Comparison of ENCODE assay signal across 29 mouse cellular contexts in genomic region chr2:71083454-71084193, GRCm38 (mm10). TPM values are rescaled to one million over a fixed set of nuclear protein-coding genes. Genes with fewer than 3 reads are reported as not detected.
DNase-seq lines count a peak whose midpoint lies in the region; ATAC-seq and TF ChIP-seq lines count a peak whose summit lies in the region.
"Had no signal": no experiment of that assay in that cellular context is flagged by ENCODE, and none has a peak within 500 bp of the region (broad histone marks: within the 10 kb centered on the region; RNA-seq: fewer than 3 reads in every experiment).

No protein-coding gene starts in this region.

- H3K9ac ChIP-seq in liver, adult 2 months (ENCODE audit: low read depth, low read length) = no peak overlapping the region
- H3K9ac ChIP-seq in liver, embryonic 11.5 days (ENCODE audit: low read depth, low read length) = no peak overlapping the region
- no peak overlapping the region for H3K9ac ChIP-seq in liver, embryonic 16.5 days (ENCODE audit: low read depth, low read length)
- no peak overlapping the region for H3K9ac ChIP-seq in stomach, postnatal 0 days (ENCODE audit: low read length)
- no peak overlapping the region for H3K9ac ChIP-seq in forebrain, embryonic 16.5 days (replicated peaks; ENCODE audit: low read depth, low read length)
- H3K9ac ChIP-seq: embryonic facial prominence, embryonic 15.5 days; forebrain, embryonic 12.5 days; heart, embryonic 15.5 days; hindbrain, embryonic 12.5 days; kidney, embryonic 15.5 days; limb, embryonic 15.5 days; midbrain, embryonic 12.5 days; neural tube, embryonic 13.5 days had no signal

- peaks cover 6% of the 10 kb centered on the region; the same call in 1 of the 2 replicates for H3K4me1 ChIP-seq in liver, adult 2 months (ENCODE audit: control insufficient read depth, insufficient read depth, low read length)
- no peaks in the 10 kb centered on the region for H3K4me1 ChIP-seq in liver, embryonic 11.5 days (replicated peaks; ENCODE audit: control insufficient read depth, insufficient read depth, low read length)
- no peaks in the 10 kb centered on the region for H3K4me1 ChIP-seq in liver, embryonic 16.5 days (ENCODE audit: control insufficient read depth, low read depth, low read length)
- no peaks in the 10 kb centered on the region for H3K4me1 ChIP-seq in stomach, postnatal 0 days (replicated peaks; ENCODE audit: control insufficient read depth, insufficient read depth)
- no peaks in the 10 kb centered on the region for H3K4me1 ChIP-seq in forebrain, embryonic 16.5 days (replicated peaks; ENCODE audit: control insufficient read depth, insufficient read depth, low read length)
- H3K4me1 ChIP-seq: embryonic facial prominence, embryonic 15.5 days; forebrain, embryonic 12.5 days; heart, embryonic 10.5 days; heart, embryonic 15.5 days; hindbrain, embryonic 12.5 days; kidney, embryonic 15.5 days; limb, embryonic 10.5 days; limb, embryonic 15.5 days; midbrain, embryonic 12.5 days; neural tube, embryonic 13.5 days had no signal

- TF ChIP-seq EP300 in stomach, postnatal 0 days (optimal IDR thresholded peaks at IDR 0.05) = no peak

- DNase-seq in liver, adult 2 months (ENCODE audit: extremely low read depth, low read depth, low spot score) = peak; percentile 91
- DNase-seq in liver (no peak), MN1 (ENCODE audit: low spot score) (no peak)
- DNase-seq in liver, embryonic 11.5 days (ENCODE audit: low spot score) = no peak
- DNase-seq in stomach, postnatal 0 days (ENCODE audit: low spot score) = peak; percentile 45
- no peak for DNase-seq in heart, postnatal 4 days
- DNase-seq: adrenal gland, postnatal 25 days; cerebellum, adult 11-12 months; cerebellum, postnatal 14 days; gastrocnemius, postnatal 10 days; kidney, adult 18-20 months; kidney, postnatal 25 days; layer of hippocampus, postnatal 36 days; lung, postnatal 36 days; right cerebral cortex, postnatal 14 days had no signal

- 0 out of 2 replicates have a peak, but pooled peaks have one; percentile 51 for ATAC-seq in liver, embryonic 11.5 days (replicated peaks; ENCODE audit: low FRiP score)
- peak; percentile 95 for ATAC-seq in liver, embryonic 16.5 days (ENCODE audit: low read depth)
- ATAC-seq in stomach, postnatal 0 days (ENCODE audit: low FRiP score, low TSS enrichment) = peak; percentile 99
- ATAC-seq in forebrain, embryonic 16.5 days = no peak
- ATAC-seq: hindbrain, postnatal 0 days had no signal

- no peak for TF ChIP-seq CTCF in liver, adult 2 months (IDR thresholded peaks at IDR 0.05; ENCODE audit: low read depth, low read length)
- TF ChIP-seq CTCF in stomach, postnatal 0 days (IDR thresholded peaks at IDR 0.05; ENCODE audit: low read depth) = no peak

- no peak overlapping the region for H3K27ac ChIP-seq in liver, adult 2 months (replicated peaks; ENCODE audit: insufficient read depth, low read depth, low read length)
- no peak overlapping the region for H3K27ac ChIP-seq in liver, embryonic 11.5 days (ENCODE audit: low read depth, low read length)
- H3K27ac ChIP-seq in liver, embryonic 16.5 days (ENCODE audit: low read length) = peak overlapping the region; percentile 68
- H3K27ac ChIP-seq in stomach, postnatal 0 days (replicated peaks) = peak overlapping the region; percentile 74
- H3K27ac ChIP-seq in forebrain, embryonic 16.5 days (ENCODE audit: low read length) = no peak overlapping the region
- H3K27ac ChIP-seq: embryonic facial prominence, embryonic 15.5 days; forebrain, embryonic 12.5 days; heart, embryonic 10.5 days; heart, embryonic 15.5 days; hindbrain, embryonic 12.5 days; hindbrain, postnatal 0 days; kidney, embryonic 15.5 days; limb, embryonic 10.5 days; limb, embryonic 15.5 days; midbrain, embryonic 12.5 days; neural tube, embryonic 13.5 days had no signal

- H3K27me3 ChIP-seq in liver, adult 2 months (ENCODE audit: control insufficient read depth, insufficient read depth, low read length) = no peaks in the 10 kb centered on the region
- H3K27me3 ChIP-seq in liver, embryonic 11.5 days (replicated peaks; ENCODE audit: control insufficient read depth, insufficient read depth, low read length) = no peaks in the 10 kb centered on the region
- H3K27me3 ChIP-seq in liver, embryonic 16.5 days (ENCODE audit: control insufficient read depth, insufficient read depth, low read depth, low read length) = no peaks in the 10 kb centered on the region
- H3K27me3 ChIP-seq in stomach, postnatal 0 days (ENCODE audit: control insufficient read depth, insufficient read depth, low read length) = no peaks in the 10 kb centered on the region
- no peaks in the 10 kb centered on the region for H3K27me3 ChIP-seq in forebrain, embryonic 16.5 days (replicated peaks; ENCODE audit: control insufficient read depth, insufficient read depth, low read length)
- H3K27me3 ChIP-seq: embryonic facial prominence, embryonic 15.5 days; forebrain, embryonic 12.5 days; heart, embryonic 15.5 days; hindbrain, embryonic 12.5 days; kidney, embryonic 15.5 days; limb, embryonic 15.5 days; midbrain, embryonic 12.5 days; neural tube, embryonic 13.5 days had no signal

- no peaks in the 10 kb centered on the region for H3K79me2 ChIP-seq in liver, adult 2 months (ENCODE audit: control insufficient read depth, insufficient read depth, low read length)

- no peak overlapping the region for H3K4me2 ChIP-seq in liver, embryonic 11.5 days
- no peak overlapping the region for H3K4me2 ChIP-seq in liver, embryonic 16.5 days (ENCODE audit: low read depth, low read length)
- H3K4me2 ChIP-seq in stomach, postnatal 0 days (replicated peaks; ENCODE audit: low read depth) = no peak overlapping the region
- no peak overlapping the region for H3K4me2 ChIP-seq in forebrain, embryonic 16.5 days (ENCODE audit: low read length)
- H3K4me2 ChIP-seq: embryonic facial prominence, embryonic 15.5 days; forebrain, embryonic 12.5 days; heart, embryonic 15.5 days; hindbrain, embryonic 12.5 days; kidney, embryonic 15.5 days; limb, embryonic 15.5 days; midbrain, embryonic 12.5 days; neural tube, embryonic 13.5 days had no signal

- TF ChIP-seq POLR2A in liver, adult 2 months (IDR thresholded peaks at IDR 0.05; ENCODE audit: extremely low read depth, insufficient read depth, low read length) = no peak

- no peak overlapping the region for H3K4me3 ChIP-seq in liver, adult 2 months (ENCODE audit: insufficient read depth, low read depth, low read length)
- no peak overlapping the region for H3K4me3 ChIP-seq in liver, embryonic 11.5 days (ENCODE audit: low read depth, low read length)
- H3K4me3 ChIP-seq in liver, embryonic 16.5 days (ENCODE audit: low read depth, low read length) = no peak overlapping the region
- H3K4me3 ChIP-seq in stomach, postnatal 0 days (ENCODE audit: low read depth, low read length) = no peak overlapping the region
- H3K4me3 ChIP-seq in forebrain, embryonic 16.5 days (replicated peaks; ENCODE audit: low read length) = no peak overlapping the region
- H3K4me3 ChIP-seq: embryonic facial prominence, embryonic 15.5 days; forebrain, embryonic 12.5 days; heart, embryonic 10.5 days; heart, embryonic 15.5 days; hindbrain, embryonic 12.5 days; kidney, embryonic 15.5 days; limb, embryonic 10.5 days; limb, embryonic 15.5 days; midbrain, embryonic 12.5 days; neural tube, embryonic 13.5 days had no signal

- H3K36me3 ChIP-seq in liver, adult 2 months (ENCODE audit: control insufficient read depth, insufficient read depth, low read length) = peaks cover 27% of the 10 kb centered on the region
- no peaks in the 10 kb centered on the region; the same call in 1 of the 2 replicates for H3K36me3 ChIP-seq in liver, embryonic 11.5 days (ENCODE audit: control insufficient read depth, insufficient read depth, low read length)
- peaks cover 4% of the 10 kb centered on the region; the same call in 1 of the 2 replicates for H3K36me3 ChIP-seq in liver, embryonic 16.5 days (ENCODE audit: control insufficient read depth, insufficient read depth)
- 0 out of 2 replicates have a peak, but pooled peaks cover 5% of the 10 kb centered on the region for H3K36me3 ChIP-seq in stomach, postnatal 0 days (ENCODE audit: control insufficient read depth, insufficient read depth, low read length)
- peaks cover 21% of the 10 kb centered on the region for H3K36me3 ChIP-seq in forebrain, embryonic 16.5 days (ENCODE audit: control insufficient read depth, insufficient read depth)

- 40% methylated on average over 6 of the region's 6 CpGs for WGBS in liver, adult 2 months
- 83% methylated on average over 6 of the region's 6 CpGs for WGBS in liver, embryonic 11.5 days
- WGBS in liver, embryonic 16.5 days (ENCODE audit: insufficient replicate concordance) = 60% methylated on average over 6 of the region's 6 CpGs
- WGBS in stomach, postnatal 0 days = 71% methylated on average over 6 of the region's 6 CpGs
- WGBS in forebrain, embryonic 16.5 days = 91% methylated on average over 6 of the region's 6 CpGs

- H3K9me3 ChIP-seq in liver, embryonic 11.5 days (ENCODE audit: control insufficient read depth, low read length) = no peaks in the 10 kb centered on the region
- H3K9me3 ChIP-seq in liver, embryonic 16.5 days (replicated peaks; ENCODE audit: control insufficient read depth, low read length) = no peaks in the 10 kb centered on the region
- no peaks in the 10 kb centered on the region for H3K9me3 ChIP-seq in stomach, postnatal 0 days (ENCODE audit: control insufficient read depth, low read length)
- H3K9me3 ChIP-seq in forebrain, embryonic 16.5 days (ENCODE audit: control insufficient read depth, low read length) = no peaks in the 10 kb centered on the region
- H3K9me3 ChIP-seq: embryonic facial prominence, embryonic 15.5 days; forebrain, embryonic 12.5 days; heart, embryonic 10.5 days; heart, embryonic 15.5 days; hindbrain, embryonic 12.5 days; kidney, embryonic 15.5 days; limb, embryonic 10.5 days; limb, embryonic 15.5 days; midbrain, embryonic 12.5 days; neural tube, embryonic 13.5 days had no signal

RNA-seq across cellular contexts. Expression of gene Mettl8, which starts 28.2 kb away (rescaled TPM):
- total RNA-seq in liver, adult 2 months (2014; rRNA removed) = 10.8 and 11.7 TPM in 2 replicates
- polyA plus RNA-seq in liver, adult 2 months (2012; rRNA removed) = 2.5 and 2.7 TPM in 2 replicates
- 21.9 and 24.1 TPM in 2 replicates for polyA plus RNA-seq in liver, embryonic 11.5 days (2014; fragmentation: Nextera tagmentation; extraction: Ambion mirVana)
- polyA plus RNA-seq in liver, embryonic 16.5 days (2015; fragmentation: Nextera tagmentation; extraction: Ambion mirVana) = 8.7 and 8.8 TPM in 2 replicates
- polyA plus RNA-seq in stomach, postnatal 0 days (2015; fragmentation: Nextera tagmentation; extraction: Ambion mirVana) = 7.7 and 9.2 TPM in 2 replicates
- 1 to 10 TPM; 4.4 to 5.7 TPM for total RNA-seq in heart, postnatal 4 days (2021)
- polyA plus RNA-seq in forebrain, embryonic 16.5 days (2015; fragmentation: Nextera tagmentation; extraction: Ambion mirVana) = 15.3 and 15.4 TPM in 2 replicates

RNA-seq across cellular contexts. Expression of gene Dcaf17, which starts 28.5 kb away (rescaled TPM):
- total RNA-seq in liver, adult 2 months (2014; rRNA removed) = 8.3 and 9.5 TPM in 2 replicates
- 2.1 and 2.8 TPM in 2 replicates for polyA plus RNA-seq in liver, adult 2 months (2012; rRNA removed)
- polyA plus RNA-seq in liver, embryonic 11.5 days (2014; fragmentation: Nextera tagmentation; extraction: Ambion mirVana) = 34.6 and 39.0 TPM in 2 replicates
- polyA plus RNA-seq in liver, embryonic 16.5 days (2015; fragmentation: Nextera tagmentation; extraction: Ambion mirVana) = 17.5 and 18.2 TPM in 2 replicates
- polyA plus RNA-seq in stomach, postnatal 0 days (2015; fragmentation: Nextera tagmentation; extraction: Ambion mirVana) = 26.6 and 28.7 TPM in 2 replicates
- total RNA-seq in heart, postnatal 4 days (2021) = 1 to 10 TPM; 5.2 to 7.1 TPM
- polyA plus RNA-seq in forebrain, embryonic 16.5 days (2015; fragmentation: Nextera tagmentation; extraction: Ambion mirVana) = 37.2 and 43.3 TPM in 2 replicates

RNA-seq across cellular contexts. Expression of gene Cybrd1, which starts 34.1 kb away (rescaled TPM):
- total RNA-seq in liver, adult 2 months (2014; rRNA removed) = under 0.01 and 0.07 TPM in 2 replicates
- polyA plus RNA-seq in liver, adult 2 months (2012; rRNA removed) = 0.05 and 0.10 TPM in 2 replicates
- polyA plus RNA-seq in liver, embryonic 11.5 days (2014; fragmentation: Nextera tagmentation; extraction: Ambion mirVana) = 0.84 and 0.91 TPM in 2 replicates
- 1.5 and 1.7 TPM in 2 replicates for polyA plus RNA-seq in liver, embryonic 16.5 days (2015; fragmentation: Nextera tagmentation; extraction: Ambion mirVana)
- 10.2 and 13.0 TPM in 2 replicates for polyA plus RNA-seq in stomach, postnatal 0 days (2015; fragmentation: Nextera tagmentation; extraction: Ambion mirVana)
- total RNA-seq in heart, postnatal 4 days (2021) = 1 to 10 TPM; 1.2 to 1.3 TPM
- polyA plus RNA-seq in forebrain, embryonic 16.5 days (2015; fragmentation: Nextera tagmentation; extraction: Ambion mirVana) = 1.5 and 1.9 TPM in 2 replicates
- total RNA-seq: granulocyte monocyte progenitor cell, adult 5-6 weeks had no signal

Comparison
In these comparisons a context has a peak if more than half of its experiments do, and no peak if none do; other contexts are left out.
1. DNase-seq: peak in liver, adult 2 months (single experiment) and stomach, postnatal 0 days (single experiment); none in liver (single experiment), liver, embryonic 11.5 days (single experiment), heart, postnatal 4 days (single experiment) and MN1 (single experiment).
2. H3K27ac ChIP-seq: peak in liver, embryonic 16.5 days (single experiment) and stomach, postnatal 0 days (single experiment); none in liver, adult 2 months (single experiment), liver, embryonic 11.5 days (single experiment) and forebrain, embryonic 16.5 days (single experiment).